Mouse (Mus musculus): Measurements from ENCODE around the gene Rdh9.

Gene Rdh9

DNA sequence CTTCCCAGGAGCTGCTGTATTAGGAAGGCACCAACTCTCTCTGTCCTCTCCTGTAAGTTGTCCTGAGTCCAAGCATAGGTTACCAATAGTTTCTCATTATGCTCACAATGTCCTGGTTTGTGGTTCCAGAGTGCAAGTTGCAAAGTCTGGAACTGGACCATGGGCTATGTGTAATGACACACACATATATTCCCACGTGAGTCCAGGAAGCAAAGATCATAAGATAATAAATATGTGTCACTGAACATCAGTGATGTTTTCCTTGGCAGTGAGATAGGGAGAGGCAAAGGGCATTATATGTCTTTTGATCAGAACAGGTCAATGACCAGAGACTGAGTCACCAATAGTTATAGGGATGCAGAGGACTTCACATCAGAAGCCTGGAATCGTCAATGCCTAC is at the start of gene Rdh9:
Gene Rdh9 (plus strand): TSS at position 376 of the 400 bp plus-strand sequence.
- peak in 1 of 2 experiments; percentile 16 for DNase-seq (ENCODE audit: inconsistent age in 2 of 2, low spot score in 1 of 2)

DNA sequence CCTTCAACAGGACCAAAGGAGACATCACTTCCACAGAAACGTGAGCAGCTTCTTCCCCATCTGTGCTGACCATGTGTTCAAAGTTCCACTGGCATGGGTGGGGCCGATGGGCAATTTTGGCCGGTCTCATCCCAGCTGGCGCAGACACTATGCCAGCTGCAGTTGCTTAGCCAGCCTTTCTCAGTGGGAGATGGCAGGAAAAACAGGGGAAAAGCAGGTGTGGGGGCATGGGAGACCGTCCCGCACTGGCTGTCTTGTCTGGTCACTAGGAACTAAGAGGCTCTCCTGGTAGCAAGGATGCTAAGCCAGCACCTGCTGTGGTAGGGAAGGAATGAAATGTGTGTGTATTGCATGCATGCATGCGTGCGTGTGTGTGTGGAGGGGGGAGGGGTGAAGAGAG is 47.7 kb upstream of the Rdh9 start:
- no peak for DNase-seq (ENCODE audit: inconsistent age in 2 of 2, low spot score in 1 of 2)

- no peak for DNase-seq (ENCODE audit: inconsistent age in 2 of 2, low spot score in 1 of 2)
Observed at GRCm38 (mm10) chr10:127730285-127730932, 45.8 kb upstream of the Rdh9 start.

GRCm38 (mm10) chr10:127730933-127731310 is 45.3 kb upstream of the Rdh9 start:
- DNase-seq (ENCODE audit: inconsistent age in 2 of 2, low spot score in 1 of 2) = no peak

DNA sequence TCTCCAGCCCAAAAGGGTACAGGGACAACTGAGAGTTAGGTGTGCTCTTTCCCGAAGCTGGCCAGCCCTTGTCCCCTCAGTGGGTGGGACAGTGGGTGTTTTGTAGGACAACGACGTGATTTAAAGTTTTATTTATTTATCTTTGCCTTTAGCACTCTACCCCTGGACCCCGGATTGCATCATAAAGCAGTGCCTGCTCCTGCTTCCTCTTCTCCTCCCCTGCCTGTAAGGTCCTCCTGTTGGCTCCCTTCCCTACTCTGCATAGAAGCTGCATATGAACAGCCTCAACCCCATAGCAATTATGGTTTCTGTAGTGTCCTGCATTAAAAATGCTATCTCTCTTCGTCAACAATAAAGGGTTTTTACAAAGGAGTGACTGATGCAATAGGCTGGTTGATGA is 44.8 kb upstream of the Rdh9 start:
- DNase-seq (ENCODE audit: inconsistent age in 2 of 2, low spot score in 1 of 2) = no peak

DNA sequence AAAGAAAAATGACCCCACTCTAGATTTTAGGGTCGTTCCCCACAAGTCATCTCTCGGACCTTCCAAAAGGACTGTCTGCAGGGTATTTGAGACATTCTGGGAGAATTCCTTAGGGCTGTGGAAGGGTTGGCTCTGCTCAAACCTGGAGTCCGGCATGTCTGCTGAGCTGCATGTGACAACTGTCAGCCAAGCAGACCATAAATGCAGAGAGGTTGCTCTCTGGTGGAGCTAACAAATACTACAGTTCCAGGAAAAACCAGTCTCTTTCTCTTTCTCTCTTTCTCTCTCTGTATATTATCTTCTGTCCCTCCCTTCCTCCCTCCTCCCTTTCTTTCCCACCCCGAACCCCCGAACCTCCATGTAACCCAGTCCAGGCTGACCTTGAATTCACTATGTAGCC is 41.8 kb upstream of the Rdh9 start:
- peak in 1 of 2 experiments; percentile 69 for DNase-seq (ENCODE audit: inconsistent age in 2 of 2, low spot score in 1 of 2)

DNA sequence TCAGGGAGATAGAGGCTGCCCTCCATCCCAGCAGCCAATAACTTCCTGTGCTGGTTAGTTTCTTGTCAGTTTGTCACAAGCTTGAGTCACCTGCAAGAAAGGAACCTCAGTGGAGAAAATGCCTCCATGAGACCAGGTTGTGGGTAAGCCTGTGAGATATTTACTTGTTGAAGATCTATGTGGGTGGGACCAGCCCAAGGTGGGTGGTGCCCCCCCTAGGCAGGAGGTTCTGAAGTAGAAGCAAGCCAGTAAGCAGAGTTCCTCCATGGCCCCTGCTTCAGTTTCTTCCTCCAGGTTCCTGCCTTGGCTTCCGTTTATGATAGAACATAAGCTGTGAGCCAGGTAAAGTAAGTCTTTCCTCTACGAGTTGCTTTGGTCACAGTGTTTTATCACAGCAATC is 39.9 kb upstream of the Rdh9 start:
- DNase-seq (ENCODE audit: inconsistent age in 2 of 2, low spot score in 1 of 2) = peak in 1 of 2 experiments; percentile 38

DNA sequence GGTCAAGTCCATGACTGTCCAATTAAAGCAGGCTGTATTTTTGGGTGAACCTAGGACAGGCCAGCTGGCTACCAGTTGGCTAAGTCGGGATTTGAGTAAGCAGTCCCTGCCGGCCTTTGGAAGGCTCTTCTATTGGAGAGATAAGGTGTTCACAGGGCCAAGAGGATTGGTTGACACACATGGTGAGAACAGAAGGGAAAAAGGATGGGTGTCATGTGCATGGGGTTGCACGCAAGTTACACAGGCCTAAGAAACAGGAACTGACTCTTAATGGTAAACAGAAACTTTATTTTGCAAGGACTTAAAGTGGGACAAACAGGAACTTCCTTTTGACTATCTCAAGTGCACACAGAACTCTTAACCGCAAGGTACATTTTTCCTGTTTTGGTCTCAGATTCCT is 39.3 kb upstream of the Rdh9 start:
- DNase-seq (ENCODE audit: inconsistent age in 2 of 2, low spot score in 1 of 2) = peak in 1 of 2 experiments; percentile 60

GRCm38 (mm10) chr10:127737552-127737951 is 38.6 kb upstream of the Rdh9 start:
- DNase-seq (ENCODE audit: inconsistent age in 2 of 2, low spot score in 1 of 2) = peak in 1 of 2 experiments; percentile 42

GRCm38 (mm10) chr10:127738151-127738882 is 37.9 kb upstream of the Rdh9 start:
- peak in 1 of 2 experiments; percentile 69 for DNase-seq (ENCODE audit: inconsistent age in 2 of 2, low spot score in 1 of 2)

- DNase-seq (ENCODE audit: inconsistent age in 2 of 2, low spot score in 1 of 2) = peak; percentile 87 to 94
Observed at GRCm38 (mm10) chr10:127739083-127739660, 37.0 kb upstream of the Rdh9 start, which contains the start of gene Zbtb39. Zbtb39 (plus strand) TSS chr10:127739538.

DNA sequence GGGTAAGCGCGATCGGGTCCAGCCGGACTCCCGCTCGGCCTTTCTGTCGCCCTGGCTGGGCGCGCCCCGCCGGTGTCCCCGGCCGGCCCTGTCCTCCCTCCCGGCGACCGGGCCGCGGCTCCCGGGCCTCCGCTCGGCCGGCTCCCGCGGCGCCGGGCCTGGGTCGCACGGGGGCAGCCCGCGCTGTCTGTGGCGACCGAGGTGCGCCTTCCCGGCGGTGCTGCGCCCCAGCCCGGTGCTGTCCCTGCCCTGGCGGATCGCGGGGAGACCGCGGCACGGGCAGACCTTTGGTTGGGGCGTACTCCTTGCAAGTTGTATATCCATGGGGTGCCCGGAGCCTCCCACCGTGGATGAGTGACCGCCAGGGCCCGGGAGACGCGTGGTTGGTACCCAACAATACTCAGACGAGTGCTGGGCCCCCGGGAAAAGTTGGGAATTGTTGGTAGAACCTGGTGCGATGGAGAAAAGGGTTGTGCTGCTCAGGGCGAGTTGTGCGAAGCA is 36.5 kb upstream of the Rdh9 start:
- no peak for DNase-seq (ENCODE audit: inconsistent age in 2 of 2, low spot score in 1 of 2)

DNA sequence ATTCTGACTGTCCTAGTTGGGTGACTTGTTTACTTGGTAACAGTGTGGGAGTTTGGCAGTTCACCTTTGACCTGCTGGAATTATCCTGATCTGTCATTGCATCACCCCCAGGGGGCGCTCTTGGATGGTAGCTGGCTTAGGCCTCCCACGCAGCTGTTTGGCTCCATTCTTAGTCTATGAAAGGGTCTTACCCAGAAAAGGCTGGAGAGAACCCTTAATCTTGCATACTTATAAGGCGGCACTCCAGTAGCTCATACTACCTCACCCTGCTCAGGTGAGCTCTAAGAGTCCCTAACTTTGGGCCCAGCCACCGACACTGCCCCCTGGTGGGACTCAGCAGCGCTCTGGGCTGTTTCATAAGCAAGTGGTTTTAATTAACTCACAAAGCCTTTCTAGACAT is 31.5 kb upstream of the Rdh9 start:
- DNase-seq (ENCODE audit: inconsistent age in 2 of 2, low spot score in 1 of 2) = peak; percentile 65 to 86

DNA sequence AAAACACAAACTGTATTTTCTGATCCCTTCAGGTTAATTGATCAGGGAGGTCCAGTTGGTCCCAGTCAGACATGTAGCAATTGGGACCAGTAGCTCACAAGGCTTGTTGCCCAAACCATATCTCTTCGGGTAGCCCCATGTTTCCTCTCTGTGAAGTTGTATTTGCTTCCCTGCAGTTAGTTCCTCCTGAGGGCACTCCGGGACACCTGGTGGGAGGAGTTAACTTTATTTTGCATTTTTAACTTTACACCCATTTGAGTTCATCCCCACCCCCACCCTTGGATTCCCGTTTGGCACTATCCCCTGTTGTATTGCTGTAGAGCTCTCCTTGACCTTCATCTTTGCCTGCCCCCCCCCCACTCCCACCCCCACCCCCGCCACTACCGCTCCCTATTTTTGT is 30.3 kb upstream of the Rdh9 start:
- peak in 1 of 2 experiments; percentile 42 for DNase-seq (ENCODE audit: inconsistent age in 2 of 2, low spot score in 1 of 2)

GRCm38 (mm10) chr10:127747254-127747653 is 28.9 kb upstream of the Rdh9 start:
- no peak for DNase-seq (ENCODE audit: inconsistent age in 2 of 2, low spot score in 1 of 2)

- peak; percentile 91 to 93 for DNase-seq (ENCODE audit: inconsistent age in 2 of 2, low spot score in 1 of 2)
Observed at GRCm38 (mm10) chr10:127748847-127749612, 27.2 kb upstream of the Rdh9 start.

DNA sequence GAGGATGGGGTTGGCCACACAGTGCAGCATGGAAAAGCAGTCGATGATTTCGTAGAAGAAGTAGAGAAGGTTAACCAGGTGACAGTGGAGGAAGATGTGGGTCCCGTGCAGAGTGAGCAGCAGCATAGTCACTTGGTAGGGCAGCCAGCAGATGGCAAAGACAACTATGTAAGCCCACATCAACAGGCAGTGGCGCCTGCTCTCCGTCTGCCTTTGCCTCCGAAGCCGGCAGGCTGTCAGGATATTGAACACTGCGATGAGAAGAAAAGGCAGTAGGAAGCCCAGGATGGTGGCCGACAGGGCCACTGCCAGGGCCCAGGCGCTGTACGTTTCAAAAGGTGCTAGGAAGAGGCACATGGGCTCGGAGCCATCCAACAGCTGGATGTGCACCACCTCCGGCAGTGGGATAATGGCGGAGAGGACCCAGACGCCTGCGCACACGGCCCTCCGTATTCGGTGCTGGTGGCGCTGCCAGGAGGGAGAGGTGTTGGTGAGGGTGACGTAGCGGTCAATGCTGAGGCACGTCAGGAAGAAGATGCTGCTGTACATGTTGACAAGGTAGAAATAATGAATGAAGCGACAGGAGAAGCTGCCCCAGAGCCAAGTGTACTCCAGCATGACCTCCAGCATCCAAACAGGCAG is 25.9 kb upstream of the Rdh9 start:
- DNase-seq (ENCODE audit: inconsistent age in 2 of 2, low spot score in 1 of 2) = peak; percentile 41 to 61

- peak in 1 of 2 experiments; percentile 67 for DNase-seq (ENCODE audit: inconsistent age in 2 of 2, low spot score in 1 of 2)
Observed at GRCm38 (mm10) chr10:127751548-127751947, 24.6 kb upstream of the Rdh9 start, which contains the start of gene Gpr182. Gpr182 (minus strand) TSS chr10:127751732.

DNA sequence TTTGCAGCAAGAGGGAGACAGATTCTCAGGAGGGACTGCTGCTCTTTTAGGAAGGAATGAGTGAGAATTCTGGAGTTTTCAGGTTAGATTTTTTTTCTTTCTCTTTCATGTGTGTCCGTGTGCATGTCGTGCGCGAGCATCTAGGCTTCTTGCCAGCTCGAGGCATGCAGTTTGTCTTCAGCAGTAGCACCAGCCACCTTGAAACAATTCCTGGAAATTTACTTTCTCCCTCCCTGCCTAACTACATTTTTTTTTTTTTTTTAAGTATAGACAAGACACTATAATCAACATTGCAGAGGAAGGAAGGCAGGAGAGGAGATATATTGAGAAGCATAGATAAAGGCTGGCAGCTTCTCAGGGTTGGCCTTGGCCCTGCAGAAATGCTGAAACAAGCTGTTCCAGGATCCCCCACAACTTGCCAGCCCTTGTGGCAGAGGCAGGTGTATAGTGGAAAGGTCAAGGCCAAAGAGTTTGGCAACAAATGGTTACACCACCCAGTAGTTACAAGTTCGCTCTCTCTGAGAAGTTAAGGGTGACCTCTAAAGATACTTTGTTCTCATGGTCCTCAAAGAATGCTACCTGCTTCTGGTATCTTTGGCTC is 21.5 kb upstream of the Rdh9 start:
- DNase-seq (ENCODE audit: inconsistent age in 2 of 2, low spot score in 1 of 2) = peak; percentile 88 to 92

DNA sequence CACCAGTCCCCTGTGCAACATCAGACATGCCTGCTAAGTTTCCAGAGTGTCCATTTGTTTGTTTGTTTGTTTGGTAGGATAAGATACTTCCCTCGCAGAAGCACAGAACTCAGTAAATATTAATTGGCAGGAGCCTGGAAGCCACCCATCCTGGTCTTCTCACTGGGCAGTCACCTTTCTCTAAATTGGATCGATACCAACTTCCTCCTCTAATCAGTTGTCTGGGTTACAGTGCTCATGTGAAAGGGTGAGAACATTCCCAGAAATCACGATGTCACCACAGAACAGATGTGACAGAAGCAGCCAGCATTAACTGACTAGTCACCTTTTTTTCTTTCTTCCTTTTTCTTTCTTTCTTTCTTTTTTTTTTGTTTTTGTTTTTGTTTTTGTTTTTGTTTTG is 20.9 kb upstream of the Rdh9 start:
- no peak for DNase-seq (ENCODE audit: inconsistent age in 2 of 2, low spot score in 1 of 2)
